Mouse (Mus musculus) spleen, adult 2 months (tissue): Measurements from ENCODE around the gene Rhbdl1. TPM values are rescaled to one million over a fixed set of nuclear protein-coding genes. Genes with fewer than 3 reads are reported as not detected.
A peak's percentile ranks its signal among the peaks of the same experiment; 100 is the strongest.

Source experiments
- DNase-seq, 2 experiments: peaks; one replicate each; pipeline versions ENCODE4 v3.0.0 to v3.0.0-alpha.2; 2012 to 2021; ENCODE audit warnings: low spot score in 2 of 2, low read depth in 1 of 2
- H3K27ac ChIP-seq: fragments of 200-500 bp; 2 replicates; pipeline ENCODE4 v1.5.1; 2012; ENCODE audit warnings: low read length, inconsistent platforms; ENCODE audit not compliant: insufficient read depth
- H3K27me3 ChIP-seq: fragments of 200-500 bp; 2 replicates; pipeline ENCODE4 v1.6.1; 2012; ENCODE audit warnings: mild to moderate bottlenecking, moderate library complexity, low read length, inconsistent platforms; ENCODE audit not compliant: control insufficient read depth, insufficient read depth
- H3K36me3 ChIP-seq: fragments of 200-500 bp; 2 replicates; pipeline ENCODE4 v1.6.1; 2012; ENCODE audit warnings: mild to moderate bottlenecking, low read length, inconsistent platforms; ENCODE audit not compliant: control insufficient read depth, insufficient read depth
- H3K4me1 ChIP-seq: fragments of 200-500 bp; 2 replicates; pipeline ENCODE4 v1.6.1; 2011; ENCODE audit warnings: inconsistent platforms; ENCODE audit not compliant: control insufficient read depth, insufficient read depth, insufficient read length
- H3K4me3 ChIP-seq: fragments of 200-500 bp; 2 replicates; pipeline ENCODE4 v1.5.1; 2011; ENCODE audit warnings: mild to moderate bottlenecking, inconsistent platforms; ENCODE audit not compliant: insufficient read depth, insufficient read length; ENCODE audit errors: extremely low read depth
- CTCF ChIP-seq: fragments of 200-500 bp; IDR thresholded peaks from 2 replicates; pipeline ENCODE4 v1.5.1; 2011; ENCODE audit warnings: mild to moderate bottlenecking, inconsistent platforms; ENCODE audit not compliant: insufficient read depth, insufficient read length, insufficient replicate concordance; ENCODE audit errors: extremely low read depth
- POLR2A ChIP-seq: fragments of 200-500 bp; IDR thresholded peaks from 2 replicates; pipeline ENCODE4 v1.6.1; 2011; ENCODE audit warnings: low read depth, low read length, inconsistent platforms
- WGBS: fragments of 180-500 bp; shearing (Covaris S2); methylation state at CpG from one replicate; pipeline ENCODE4 v1.1.7; 2018; 5-methylcytosine and 5-hydroxymethylcytosine counted together
- polyA plus RNA-seq: library from polyadenylated mRNA; depleted of rRNA; stranded (reverse); fragments of >200 nt; gene quantifications from 2 replicates; pipeline ENCODE4 v1.2.3, GENCODE M21; 2012

The Rhbdl1 gene
- polyA plus RNA-seq, 1 experiment: 5.5 TPM

- TF ChIP-seq CTCF (no peak), POLR2A (no peak)
- WGBS: 96% methylated on average over 3 of the region's 3 CpGs
- no peak overlapping the region for H3K4me3 ChIP-seq
- no peak overlapping the region for H3K27ac ChIP-seq
- no peaks in the 10 kb centered on the region; the same call in 1 of the 2 replicates for H3K4me1 ChIP-seq
- H3K36me3 ChIP-seq: peaks cover 4% of the 10 kb centered on the region; the same call in 1 of the 2 replicates
- no peaks in the 10 kb centered on the region for H3K27me3 ChIP-seq
- DNase-seq: no peak
Observed at GRCm38 (mm10) chr17:25877025-25877424, 39.9 kb upstream of the Rhbdl1 start.

DNA sequence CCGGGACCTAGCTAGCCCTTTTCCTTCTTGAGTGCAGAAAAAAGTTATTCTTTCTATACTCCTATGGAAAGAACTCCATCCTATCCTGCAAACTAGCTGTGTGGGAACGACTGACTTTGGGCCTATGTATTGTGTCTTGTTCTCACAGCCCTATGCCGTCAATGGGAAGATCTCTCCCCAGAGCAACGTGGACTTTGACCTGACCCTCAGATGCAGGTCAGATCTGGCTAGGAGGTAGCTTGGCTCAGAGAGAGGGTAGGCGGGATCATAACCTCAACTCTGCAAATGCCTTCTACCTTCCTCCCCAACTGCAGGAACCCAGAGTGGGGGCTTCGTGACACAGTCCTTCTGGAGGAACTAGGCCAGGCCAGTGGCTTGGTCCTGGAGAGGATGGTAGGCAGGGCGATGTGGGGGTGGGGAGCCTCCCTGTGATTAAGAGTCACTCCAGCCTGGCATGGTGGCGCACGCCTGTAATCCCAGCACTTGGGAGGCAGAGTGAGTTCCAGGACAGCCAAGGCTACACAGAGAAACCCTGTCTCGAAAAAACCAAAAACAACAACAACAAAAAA lies 39.3 kb upstream of the Rhbdl1 start:
- no peak for TF ChIP-seq CTCF
- no peak for TF ChIP-seq POLR2A
- Histone ChIP-seq H3K4me3 (no peak overlapping the region), H3K27me3 (no peaks in the 10 kb centered on the region), H3K27ac (no peak overlapping the region), H3K4me1 (no peaks in the 10 kb centered on the region; the same call in 1 of the 2 replicates), H3K36me3 (peaks cover 4% of the 10 kb centered on the region; the same call in 1 of the 2 replicates)
- no peak for DNase-seq
- 80% methylated on average over 10 of the region's 10 CpGs for WGBS

GRCm38 (mm10) chr17:25875171-25876136 lies 38.4 kb upstream of the Rhbdl1 start:
- peak overlapping the region; percentile 86 for H3K27ac ChIP-seq
- no peaks in the 10 kb centered on the region for H3K27me3 ChIP-seq
- peak; percentile 54 to 89 for DNase-seq
- H3K4me1 ChIP-seq: no peaks in the 10 kb centered on the region; the same call in 1 of the 2 replicates
- under 1% methylated on average over 59 of the region's 59 CpGs for WGBS
- TF ChIP-seq POLR2A (peak; percentile 70), CTCF (no peak)
- H3K4me3 ChIP-seq: peak overlapping the region; percentile 93
- H3K36me3 ChIP-seq: peaks cover 4% of the 10 kb centered on the region; the same call in 1 of the 2 replicates

DNA sequence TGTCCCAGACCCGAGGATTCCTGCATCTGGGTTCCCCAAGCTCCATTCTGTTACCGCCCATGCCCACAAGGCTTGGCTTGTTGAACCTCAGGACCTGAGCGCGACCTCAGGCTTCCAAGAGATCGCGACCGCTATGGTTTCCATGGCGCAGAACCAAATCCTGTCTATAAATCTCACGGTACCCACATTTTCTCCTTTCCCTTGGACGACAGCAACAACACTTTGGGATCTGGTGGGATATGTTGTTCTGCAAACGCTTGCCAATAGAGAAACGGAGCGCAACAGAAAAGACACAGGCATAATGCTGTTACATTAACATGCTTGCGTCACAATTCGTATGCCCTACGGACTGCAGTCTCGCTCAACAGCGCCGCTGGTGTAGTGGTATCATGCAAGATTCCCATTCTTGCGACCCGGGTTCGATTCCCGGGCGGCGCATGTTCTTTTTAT lies 37.7 kb upstream of the Rhbdl1 start, which contains the start of gene Mettl26:
TSS of gene Mettl26 (plus strand) at position 354 of the 450 bp plus-strand sequence.
- DNase-seq: peak; percentile 80 to 91
- Histone ChIP-seq H3K4me1 (no peaks in the 10 kb centered on the region; the same call in 1 of the 2 replicates), H3K27me3 (no peaks in the 10 kb centered on the region), H3K4me3 (peak within 1 kb of the TSS; percentile 93), H3K36me3 (peaks cover 4% of the 10 kb centered on the region; the same call in 1 of the 2 replicates), H3K27ac (peak within 1 kb of the TSS; percentile 86)
- under 1% methylated on average over 25 of the region's 25 CpGs for WGBS
- TF ChIP-seq POLR2A (no peak), CTCF (no peak)

- Histone ChIP-seq H3K4me1 (no peaks in the 10 kb centered on the region; the same call in 1 of the 2 replicates), H3K27ac (peak overlapping the region; percentile 49), H3K4me3 (peak overlapping the region; percentile 93), H3K27me3 (no peaks in the 10 kb centered on the region), H3K36me3 (peaks cover 4% of the 10 kb centered on the region; the same call in 1 of the 2 replicates)
- DNase-seq: no peak
- WGBS: 12% methylated on average over 14 of the region's 14 CpGs
- no peak for TF ChIP-seq CTCF
- TF ChIP-seq POLR2A: no peak
Observed at GRCm38 (mm10) chr17:25874148-25874720, 37.1 kb upstream of the Rhbdl1 start.

DNA sequence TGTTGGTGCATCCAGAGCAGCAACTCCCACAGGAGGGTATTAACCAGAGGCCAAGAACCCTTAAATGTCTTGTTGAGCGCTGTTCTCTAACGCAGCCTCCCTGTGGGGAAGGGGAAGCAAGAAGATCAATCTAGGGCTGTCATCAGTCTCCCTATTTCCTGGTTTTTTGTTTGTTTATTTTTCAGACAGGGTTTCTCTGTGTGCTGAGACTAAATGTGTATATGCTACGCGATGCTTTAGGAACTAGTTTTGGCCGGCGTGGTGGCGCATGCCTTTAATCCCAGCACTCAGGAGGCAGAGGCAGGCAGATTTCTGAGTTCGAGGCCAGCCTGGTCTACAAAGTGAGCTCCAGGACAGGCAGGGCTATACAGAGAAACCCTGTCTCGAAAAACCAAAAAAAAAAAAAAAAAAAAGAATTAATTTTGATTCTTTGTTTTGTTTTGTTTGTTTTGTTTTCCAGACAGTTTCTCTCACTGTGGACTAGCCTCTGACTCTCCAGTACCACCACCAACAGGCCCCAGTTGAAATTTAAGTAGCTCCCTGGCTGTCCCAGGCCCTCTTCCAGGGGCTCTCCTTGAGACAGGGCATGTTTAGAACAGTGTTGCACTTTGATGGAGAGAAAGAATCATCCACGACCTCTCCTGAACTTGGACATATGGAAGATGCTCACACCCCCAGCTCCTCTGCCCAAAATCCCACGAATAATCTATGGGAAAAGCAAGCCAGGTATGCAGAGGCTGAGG lies 36.5 kb upstream of the Rhbdl1 start:
- Histone ChIP-seq H3K27ac (no peak overlapping the region), H3K4me1 (no peaks in the 10 kb centered on the region; the same call in 1 of the 2 replicates), H3K36me3 (peaks cover 2% of the 10 kb centered on the region; the same call in 1 of the 2 replicates), H3K27me3 (no peaks in the 10 kb centered on the region), H3K4me3 (no peak overlapping the region)
- TF ChIP-seq CTCF (no peak), POLR2A (no peak)
- WGBS: 86% methylated on average over 11 of the region's 11 CpGs
- DNase-seq: no peak
